Mouse (Mus musculus) neural tube, postnatal 0 days (tissue): ENCODE data around the gene Palm3. TPM values are rescaled to one million over a fixed set of nuclear protein-coding genes. Genes with fewer than 3 reads are reported as not detected.

Source experiments
- microRNA counts: library from miRNA; unstranded; fragments of <30 nt; microRNA quantifications from one replicate; lab custom pipeline; 2015
- microRNA-seq: library from miRNA; unstranded; fragments of <30 nt; microRNA quantifications from one replicate; pipeline ENCODE4, GENCODE M21; 2016
- polyA plus RNA-seq: library from polyadenylated mRNA; unstranded; fragments of >200 nt; fragmentation: Nextera tagmentation; extraction: Ambion mirVana; gene quantifications from 2 replicates; pipeline ENCODE4 v1.2.1, GENCODE M21; 2015

Palm3 gene
- 12.8 and 16.2 TPM in 2 replicates for polyA plus RNA-seq

GRCm38 (mm10) chr8:84021096-84021495 is at the start of gene Palm3:
Palm3 (plus strand) TSS chr8:84021471.

GRCm38 (mm10) chr8:83972150-83973120 is 48.8 kb upstream of the Palm3 start, which contains the start of gene Prkaca:
Prkaca (plus strand) TSS chr8:83972993.

GRCm38 (mm10) chr8:83997511-83998141 is 23.6 kb upstream of the Palm3 start, which contains the start of gene Samd1:
Samd1 (plus strand) TSS chr8:83997672.

GRCm38 (mm10) chr8:84001281-84002000 is 19.8 kb upstream of the Palm3 start, which contains the start of gene 1700067K01Rik:
1700067K01Rik (plus strand) TSS chr8:84001502.

GRCm38 (mm10) chr8:84011705-84012498 is 9.4 kb upstream of the Palm3 start, which contains the start of gene 2210011C24Rik:
2210011C24Rik (minus strand) TSS chr8:84012171.

GRCm38 (mm10) chr8:84042066-84042947 is 21.0 kb downstream of the Palm3 start, which contains the start of gene Il27ra:
Il27ra (minus strand) TSS chr8:84042589.

GRCm38 (mm10) chr8:84044900-84045299 is 23.6 kb downstream of the Palm3 start, which contains the start of gene Rln3:
Rln3 (minus strand) TSS chr8:84045000.

GRCm38 (mm10) chr8:84065037-84065436 is 43.8 kb downstream of the Palm3 start, which contains the start of gene Gm10643:
Gm10643 (minus strand) TSS chr8:84065137.

GRCm38 (mm10) chr8:84066291-84066930 is 45.1 kb downstream of the Palm3 start, which contains the start of gene Rfx1:
Rfx1 (plus strand) TSS chr8:84066834.

MicroRNA genes within 50 kb of the gene (microRNA counts, 519-probe panel; counts per million panel counts)
- 40.5 counts per million for microRNA mmu-miR-1199 (lab: Ali Mortazavi, UCI)

Small RNA genes within 50 kb of the gene (microRNA-seq; reads per million reads assigned to microRNA genes)
- gene Mir1199 (not detected), gene Mir8111 (0.87 reads per million)

Other genes starting within 250 kb of the Palm3 start
- gene Adgrl1, start 121.4 kb upstream of the Palm3 start, polyA plus RNA-seq, result 70.5 and 78.1 TPM in 2 replicates
- gene Gm10644, start 66.3 kb upstream of the Palm3 start, polyA plus RNA-seq, result 0.45 and 0.80 TPM in 2 replicates
- gene Asf1b, start 66.0 kb upstream of the Palm3 start, polyA plus RNA-seq, result 5.1 and 6.2 TPM in 2 replicates
- gene Prkaca, start 48.5 kb upstream of the Palm3 start, polyA plus RNA-seq, result 289 and 303 TPM in 2 replicates
- gene Samd1, start 23.8 kb upstream of the Palm3 start, polyA plus RNA-seq, result 8.0 and 8.7 TPM in 2 replicates
- 1.3 and 1.5 TPM in 2 replicates for gene 1700067K01Rik, start 20.0 kb upstream of the Palm3 start, polyA plus RNA-seq
- gene 2210011C24Rik, start 9.3 kb upstream of the Palm3 start, polyA plus RNA-seq, result 2.6 and 3.0 TPM in 2 replicates
- 0.52 and 0.72 TPM in 2 replicates for gene Il27ra, start 21.1 kb downstream of the Palm3 start, polyA plus RNA-seq
- 0.95 and 2.0 TPM in 2 replicates for gene Rln3, start 23.5 kb downstream of the Palm3 start, polyA plus RNA-seq
- 1.7 and 1.9 TPM in 2 replicates for gene Gm10643, start 43.7 kb downstream of the Palm3 start, polyA plus RNA-seq
- gene Rfx1, start 45.4 kb downstream of the Palm3 start, polyA plus RNA-seq, result 6.2 and 8.1 TPM in 2 replicates
- 15.6 and 19.1 TPM in 2 replicates for gene Dcaf15, start 83.3 kb downstream of the Palm3 start, polyA plus RNA-seq
- gene Podnl1, start 104.5 kb downstream of the Palm3 start, polyA plus RNA-seq, result 0.45 and 0.58 TPM in 2 replicates
- gene Cc2d1a, start 126.5 kb downstream of the Palm3 start, polyA plus RNA-seq, result 44.4 and 54.6 TPM in 2 replicates
- gene 4930432K21Rik, start 126.6 kb downstream of the Palm3 start, polyA plus RNA-seq, result 2.1 and 3.0 TPM in 2 replicates
- 14.3 and 16.5 TPM in 2 replicates for gene Nanos3, start 163.7 kb downstream of the Palm3 start, polyA plus RNA-seq
- 6.6 and 7.5 TPM in 2 replicates for gene Zswim4, start 215.6 kb downstream of the Palm3 start, polyA plus RNA-seq
- gene D8Ertd738e, start 228.2 kb downstream of the Palm3 start, polyA plus RNA-seq, result 319 and 349 TPM in 2 replicates
- gene Mri1, start 235.9 kb downstream of the Palm3 start, polyA plus RNA-seq, result 54.0 and 57.9 TPM in 2 replicates
- gene Ccdc130, start 248.9 kb downstream of the Palm3 start, polyA plus RNA-seq, result 18.1 and 20.6 TPM in 2 replicates